Mouse (Mus musculus): ENCODE data around the gene Gm20767. TPM values are rescaled to one million over a fixed set of nuclear protein-coding genes. Genes with fewer than 3 reads are reported as not detected.
A peak's percentile ranks its signal among the peaks of the same experiment; 100 is the strongest.
"Not testable (repeated sequence)": the region's sequence is repeated elsewhere in the genome, so short reads cannot be mapped to it uniquely, and the experiment has no call there.

Gm20767 gene
- polyA plus RNA-seq (2014; fragmentation: Nextera tagmentation; extraction: Ambion mirVana), result not detected in 2 replicates

DNA sequence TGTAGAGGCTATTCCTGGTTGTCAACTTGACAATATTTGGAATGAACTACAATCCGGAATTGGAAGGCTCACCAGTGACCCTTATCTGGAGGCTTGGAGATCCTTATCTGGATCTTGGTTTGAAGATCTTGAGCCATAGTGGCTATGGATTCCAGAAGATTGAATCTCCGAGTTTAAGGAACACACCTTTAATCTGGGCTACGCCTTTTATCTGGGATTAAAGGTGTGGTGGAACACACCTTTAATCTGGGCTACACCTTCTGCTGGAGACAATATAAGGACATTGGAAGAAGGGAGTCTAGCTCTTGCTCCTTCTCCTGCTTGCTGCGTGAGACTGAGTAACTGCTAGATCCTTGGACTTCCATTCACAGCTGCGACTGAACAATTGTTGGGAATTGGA is at the start of gene Gm20767:
Gene Gm20767, plus strand, starts transcription at position 301 of the 400 bp plus-strand sequence.
- H3K4me2 ChIP-seq (ENCODE audit: low read depth, low read length); ATAC-seq (ENCODE audit: low read depth); H3K9me3 ChIP-seq (ENCODE audit: control insufficient read depth, low read length); H3K9ac ChIP-seq (ENCODE audit: low read depth, low read length); H3K4me3 ChIP-seq (ENCODE audit: low read depth, low read length); H3K36me3 ChIP-seq (ENCODE audit: control insufficient read depth, insufficient read depth, low read length); H3K27ac ChIP-seq (replicated peaks; ENCODE audit: low read depth, low read length); H3K4me1 ChIP-seq (ENCODE audit: control insufficient read depth, insufficient read depth, low read length); DNase-seq (ENCODE audit: low spot score); H3K27me3 ChIP-seq (replicated peaks; ENCODE audit: control insufficient read depth, insufficient read depth, low read length): not testable (repeated sequence)
- WGBS, result 88% methylated on average over 2 of the region's 5 CpGs

DNA sequence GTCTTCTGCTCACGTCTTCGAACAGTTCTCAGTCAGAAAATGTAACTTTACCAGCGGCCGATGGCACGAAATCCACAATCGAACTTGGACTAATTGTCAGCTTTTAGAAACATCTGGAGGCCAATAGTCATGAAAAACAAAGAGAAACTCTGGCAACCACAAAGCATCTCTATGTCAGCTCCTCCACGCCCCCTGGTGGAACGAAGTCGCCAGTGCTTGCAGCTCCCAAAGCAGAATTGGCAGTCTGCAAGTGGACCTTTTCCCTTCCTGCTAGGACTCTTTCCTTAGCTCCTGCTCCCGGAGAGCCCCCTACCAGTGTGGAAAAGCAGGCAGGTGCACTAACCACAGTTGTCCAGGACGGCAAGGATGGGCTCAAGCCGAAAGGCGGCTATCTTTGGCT is 47.1 kb upstream of the Gm20767 start:
- H3K4me2 ChIP-seq (ENCODE audit: low read depth, low read length); H3K9ac ChIP-seq (ENCODE audit: low read depth, low read length); ATAC-seq (ENCODE audit: low read depth); H3K4me3 ChIP-seq (ENCODE audit: low read depth, low read length); H3K27ac ChIP-seq (replicated peaks; ENCODE audit: low read depth, low read length); H3K36me3 ChIP-seq (ENCODE audit: control insufficient read depth, insufficient read depth, low read length); H3K9me3 ChIP-seq (ENCODE audit: control insufficient read depth, low read length); H3K4me1 ChIP-seq (ENCODE audit: control insufficient read depth, insufficient read depth, low read length); H3K27me3 ChIP-seq (replicated peaks; ENCODE audit: control insufficient read depth, insufficient read depth, low read length); DNase-seq (ENCODE audit: low spot score): not testable (repeated sequence)
- WGBS, result no CpG with 5 or more reads among the region's 13 CpGs

DNA sequence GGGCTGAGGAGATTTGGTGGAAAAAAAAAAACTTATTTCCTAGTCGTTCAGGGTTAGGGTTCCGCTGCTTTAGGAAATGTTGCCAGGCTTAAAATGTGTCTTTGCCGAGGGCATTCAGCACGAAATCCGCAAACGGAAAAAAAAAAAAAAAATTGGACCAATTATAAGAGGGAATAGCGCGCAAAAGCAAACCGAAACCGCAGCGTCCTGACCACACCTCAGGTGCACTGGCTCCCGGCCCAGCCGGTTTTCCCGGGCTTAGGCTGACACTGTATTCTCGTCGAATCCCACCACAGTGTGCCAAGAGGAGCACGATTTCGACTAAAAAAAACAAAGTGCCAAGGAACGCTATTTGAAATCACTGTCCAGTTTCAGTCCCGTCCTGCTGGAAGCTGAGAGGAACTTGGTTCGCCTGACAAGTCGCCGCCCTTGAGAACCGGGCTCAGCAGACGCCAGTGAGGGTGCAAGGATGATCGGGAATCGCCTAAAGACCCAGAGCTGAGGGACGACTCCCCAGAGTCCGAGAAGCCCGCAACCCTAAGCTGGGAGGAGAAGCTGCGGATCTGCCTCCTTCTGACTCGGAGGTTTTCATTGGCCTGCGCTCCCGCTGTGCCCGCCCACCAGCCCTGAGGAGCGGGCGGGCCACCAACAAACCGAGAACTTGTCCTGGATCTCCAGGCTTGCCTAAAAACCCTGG is 43.7 kb upstream of the Gm20767 start:
- H3K27ac ChIP-seq (replicated peaks; ENCODE audit: low read depth, low read length); H3K27me3 ChIP-seq (replicated peaks; ENCODE audit: control insufficient read depth, insufficient read depth, low read length); H3K9me3 ChIP-seq (ENCODE audit: control insufficient read depth, low read length); H3K36me3 ChIP-seq (ENCODE audit: control insufficient read depth, insufficient read depth, low read length); H3K9ac ChIP-seq (ENCODE audit: low read depth, low read length); H3K4me1 ChIP-seq (ENCODE audit: control insufficient read depth, insufficient read depth, low read length): not testable (repeated sequence)
- ATAC-seq (ENCODE audit: low read depth) (peak; percentile 74), DNase-seq (ENCODE audit: low spot score) (peak; percentile 11)
- Histone ChIP-seq H3K4me2 (ENCODE audit: low read depth, low read length) (peak overlapping the region; percentile 37), H3K4me3 (ENCODE audit: low read depth, low read length) (0 out of 2 replicates have a peak overlapping the region, but pooled peaks have one; percentile 18)
- under 1% methylated on average over 21 of the region's 38 CpGs for WGBS

DNA sequence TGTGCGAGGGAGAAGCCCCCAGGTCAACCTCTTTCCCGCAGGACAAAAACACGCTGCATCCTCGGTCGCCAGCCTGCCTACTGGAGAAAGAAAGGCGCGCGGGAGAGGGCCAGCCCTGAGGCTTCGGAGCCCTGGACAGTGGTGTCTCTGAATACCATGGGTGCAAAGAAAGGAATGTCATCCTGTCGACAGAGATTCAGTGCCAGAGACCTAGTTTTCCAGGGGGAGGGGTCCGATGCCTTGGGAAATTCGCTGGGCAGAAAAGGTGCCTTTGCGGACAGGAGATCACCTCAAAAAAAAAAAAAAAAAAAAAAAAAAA is 43.1 kb upstream of the Gm20767 start:
- ATAC-seq (ENCODE audit: low read depth), result peak; percentile 23; the same call in 1 of the 2 replicates
- H3K27me3 ChIP-seq (replicated peaks; ENCODE audit: control insufficient read depth, insufficient read depth, low read length); H3K9me3 ChIP-seq (ENCODE audit: control insufficient read depth, low read length); H3K27ac ChIP-seq (replicated peaks; ENCODE audit: low read depth, low read length); H3K4me3 ChIP-seq (ENCODE audit: low read depth, low read length); H3K9ac ChIP-seq (ENCODE audit: low read depth, low read length); H3K4me2 ChIP-seq (ENCODE audit: low read depth, low read length); DNase-seq (ENCODE audit: low spot score); H3K36me3 ChIP-seq (ENCODE audit: control insufficient read depth, insufficient read depth, low read length); H3K4me1 ChIP-seq (ENCODE audit: control insufficient read depth, insufficient read depth, low read length): not testable (repeated sequence)
- WGBS, result 1% methylated on average over 4 of the region's 13 CpGs

DNA sequence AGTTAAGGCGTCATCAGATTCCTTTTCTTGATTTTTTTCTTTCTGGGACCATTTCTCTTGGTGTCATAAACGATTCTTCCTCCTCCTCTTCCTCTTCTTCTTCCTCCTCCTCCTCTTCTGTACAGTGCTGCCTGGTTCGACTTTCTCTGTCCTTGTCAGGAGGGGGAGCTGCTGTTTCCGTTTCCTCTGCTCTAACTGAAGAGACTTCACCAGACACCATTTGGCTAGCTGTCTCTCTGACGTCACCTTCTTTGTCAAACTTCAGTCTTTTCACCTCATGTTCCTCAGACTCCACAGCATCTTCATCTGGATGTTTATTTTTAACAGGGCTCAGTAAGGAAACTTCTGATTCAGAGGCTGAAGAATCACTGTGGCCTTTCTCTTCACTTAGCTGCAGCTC is 40.7 kb upstream of the Gm20767 start:
- not testable (repeated sequence) for H3K9me3 ChIP-seq (ENCODE audit: control insufficient read depth, low read length); H3K36me3 ChIP-seq (ENCODE audit: control insufficient read depth, insufficient read depth, low read length); H3K27ac ChIP-seq (replicated peaks; ENCODE audit: low read depth, low read length); H3K4me2 ChIP-seq (ENCODE audit: low read depth, low read length); ATAC-seq (ENCODE audit: low read depth); H3K27me3 ChIP-seq (replicated peaks; ENCODE audit: control insufficient read depth, insufficient read depth, low read length); H3K9ac ChIP-seq (ENCODE audit: low read depth, low read length); DNase-seq (ENCODE audit: low spot score); H3K4me1 ChIP-seq (ENCODE audit: control insufficient read depth, insufficient read depth, low read length); H3K4me3 ChIP-seq (ENCODE audit: low read depth, low read length)
- no CpG with 5 or more reads among the region's 5 CpGs for WGBS

GRCm38 (mm10) chr13:120106504-120106903 is 33.5 kb upstream of the Gm20767 start:
- WGBS, result no CpG with 5 or more reads among the region's 5 CpGs
- not testable (repeated sequence) for H3K36me3 ChIP-seq (ENCODE audit: control insufficient read depth, insufficient read depth, low read length); H3K27ac ChIP-seq (replicated peaks; ENCODE audit: low read depth, low read length); H3K4me1 ChIP-seq (ENCODE audit: control insufficient read depth, insufficient read depth, low read length); H3K4me2 ChIP-seq (ENCODE audit: low read depth, low read length); DNase-seq (ENCODE audit: low spot score); H3K9me3 ChIP-seq (ENCODE audit: control insufficient read depth, low read length); ATAC-seq (ENCODE audit: low read depth); H3K27me3 ChIP-seq (replicated peaks; ENCODE audit: control insufficient read depth, insufficient read depth, low read length); H3K4me3 ChIP-seq (ENCODE audit: low read depth, low read length); H3K9ac ChIP-seq (ENCODE audit: low read depth, low read length)

GRCm38 (mm10) chr13:120107000-120107399 is 33.0 kb upstream of the Gm20767 start:
- not testable (repeated sequence) for H3K4me1 ChIP-seq (ENCODE audit: control insufficient read depth, insufficient read depth, low read length); H3K9ac ChIP-seq (ENCODE audit: low read depth, low read length); H3K4me3 ChIP-seq (ENCODE audit: low read depth, low read length); H3K27me3 ChIP-seq (replicated peaks; ENCODE audit: control insufficient read depth, insufficient read depth, low read length); ATAC-seq (ENCODE audit: low read depth); H3K4me2 ChIP-seq (ENCODE audit: low read depth, low read length); H3K27ac ChIP-seq (replicated peaks; ENCODE audit: low read depth, low read length); DNase-seq (ENCODE audit: low spot score); H3K36me3 ChIP-seq (ENCODE audit: control insufficient read depth, insufficient read depth, low read length); H3K9me3 ChIP-seq (ENCODE audit: control insufficient read depth, low read length)
- 73% methylated on average over 2 of the region's 2 CpGs for WGBS

- H3K27me3 ChIP-seq (replicated peaks; ENCODE audit: control insufficient read depth, insufficient read depth, low read length); ATAC-seq (ENCODE audit: low read depth); DNase-seq (ENCODE audit: low spot score): not testable (repeated sequence)
Observed at GRCm38 (mm10) chr13:120142348-120142747, 2.3 kb downstream of the Gm20767 start.

DNA sequence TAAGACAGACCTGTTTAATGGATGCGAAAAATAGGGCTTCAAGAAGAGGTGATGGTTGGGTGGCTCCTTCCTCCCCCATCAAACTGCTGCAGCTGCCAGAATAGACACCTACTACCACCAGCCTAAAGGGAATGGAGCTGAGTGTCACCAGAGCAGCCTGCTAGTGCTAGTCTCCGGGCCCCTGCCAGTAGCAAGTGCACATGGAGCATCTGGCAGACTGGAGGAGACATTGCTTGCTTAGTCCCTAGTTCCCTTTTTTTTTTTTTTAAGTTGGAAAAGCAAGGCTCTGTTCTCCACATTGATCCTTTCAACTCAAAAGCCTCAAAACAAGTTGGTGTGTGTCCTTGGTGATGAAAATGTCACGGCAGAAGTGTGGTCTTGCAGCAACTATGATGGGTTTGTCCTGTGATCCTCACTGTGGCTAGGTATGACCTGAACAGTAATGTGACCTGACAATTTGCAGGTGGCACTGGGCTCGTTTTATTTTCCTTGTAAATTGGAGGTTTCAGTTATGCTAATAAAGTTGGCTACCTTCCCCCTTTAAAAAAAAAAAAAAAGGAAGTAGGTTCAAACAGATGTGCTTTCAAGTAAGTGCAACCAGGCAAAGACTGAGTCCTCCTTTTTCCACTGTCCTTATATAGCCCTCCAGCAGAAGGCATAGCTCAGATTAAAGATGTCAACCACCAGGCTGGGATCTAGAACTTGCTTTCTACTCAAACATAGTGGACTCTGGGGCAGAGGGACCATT is 9.8 kb downstream of the Gm20767 start:
- H3K36me3 ChIP-seq (ENCODE audit: control insufficient read depth, insufficient read depth, low read length); H3K4me1 ChIP-seq (ENCODE audit: control insufficient read depth, insufficient read depth, low read length); H3K9ac ChIP-seq (ENCODE audit: low read depth, low read length); DNase-seq (ENCODE audit: low spot score); ATAC-seq (ENCODE audit: low read depth); H3K27me3 ChIP-seq (replicated peaks; ENCODE audit: control insufficient read depth, insufficient read depth, low read length); H3K9me3 ChIP-seq (ENCODE audit: control insufficient read depth, low read length); H3K4me2 ChIP-seq (ENCODE audit: low read depth, low read length); H3K27ac ChIP-seq (replicated peaks; ENCODE audit: low read depth, low read length); H3K4me3 ChIP-seq (ENCODE audit: low read depth, low read length): not testable (repeated sequence)
- WGBS, result 60% methylated on average over 3 of the region's 4 CpGs

More at GRCm38 (mm10) chr13:120142348-120142747, 2.3 kb downstream of the Gm20767 start:
- H3K36me3 ChIP-seq (ENCODE audit: control insufficient read depth, insufficient read depth, low read length); H3K4me3 ChIP-seq (ENCODE audit: low read depth, low read length); H3K4me1 ChIP-seq (ENCODE audit: control insufficient read depth, insufficient read depth, low read length); H3K9me3 ChIP-seq (ENCODE audit: control insufficient read depth, low read length); H3K27ac ChIP-seq (replicated peaks; ENCODE audit: low read depth, low read length); H3K9ac ChIP-seq (ENCODE audit: low read depth, low read length); H3K4me2 ChIP-seq (ENCODE audit: low read depth, low read length): not testable (repeated sequence)
- WGBS, result 83% methylated on average over 2 of the region's 3 CpGs

Measured in embryonic facial prominence, embryonic 14.5 days (tissue).